Mouse (Mus musculus) gastrocnemius, postnatal 36 days (tissue): Measurements from ENCODE around the gene Cactin. TPM values are rescaled to one million over a fixed set of nuclear protein-coding genes. Genes with fewer than 3 reads are reported as not detected.

Experiments
- DNase-seq, 2 experiments: peaks; one replicate each; pipeline ENCODE4 v3.0.0; 2022
- intact Hi-C: fragments of 180-260 bp; cut with DNase I; formaldehyde crosslinking; loops from one replicate; pipeline ENCODE4 v1.15.1; 2025
- microRNA-seq, 2 experiments: library from miRNA; unstranded; fragments of <30 nt; microRNA quantifications; one replicate each; pipeline ENCODE4 v1.2.0; 2021
- total RNA-seq, 2 experiments: library from RNA; stranded (reverse); gene quantifications; 2 replicates each; pipeline ENCODE4 v1.2.3; 2021

Cactin gene
- total RNA-seq, 2 experiments from 2014 or later, result 7.6 to 10.2 TPM

DNA sequence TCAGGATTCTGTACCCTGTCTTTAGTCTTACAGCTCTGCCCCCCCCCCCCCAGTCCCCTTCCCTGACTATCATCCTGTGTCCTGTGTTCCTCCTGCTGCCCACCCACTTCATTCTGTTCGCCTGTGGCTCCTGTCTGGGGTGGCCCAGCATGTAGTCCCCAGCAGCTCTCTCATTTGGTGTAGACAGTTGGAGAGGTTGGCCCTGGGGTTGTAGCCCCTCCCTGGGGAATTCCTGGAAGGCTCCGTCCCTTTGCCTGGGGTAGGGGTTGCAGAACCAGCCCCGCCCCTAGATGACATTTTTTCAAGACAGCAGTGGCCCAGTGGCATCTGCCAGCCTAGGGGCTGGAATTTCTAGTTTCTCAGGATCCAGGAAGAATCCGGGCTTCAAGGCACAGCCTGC, 37.3 kb downstream of the Cactin start:
- intact Hi-C loops, result no loop called here
- no peak for DNase-seq

DNA sequence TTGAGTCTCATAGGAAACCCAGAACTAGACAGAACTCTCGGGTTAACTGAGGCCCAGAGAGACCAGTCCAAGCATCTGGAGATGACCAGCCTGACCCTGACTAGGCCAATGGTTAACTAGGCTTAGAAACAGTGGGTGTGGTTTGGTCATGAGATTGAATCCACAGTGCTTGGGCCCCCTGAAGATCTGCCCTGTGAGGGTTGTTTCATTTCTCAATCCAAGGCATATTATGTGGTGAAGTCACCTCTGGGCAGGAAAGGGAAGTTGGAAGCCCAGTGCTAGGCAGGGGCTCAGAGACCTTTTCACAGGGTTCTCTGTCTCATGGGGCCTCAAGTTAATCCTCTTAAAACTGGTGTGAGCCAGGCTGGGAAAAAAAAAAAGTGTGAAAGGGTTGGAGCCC, 37.9 kb downstream of the Cactin start:
- intact Hi-C loops, result no loop called here
- DNase-seq, result no peak

DNA sequence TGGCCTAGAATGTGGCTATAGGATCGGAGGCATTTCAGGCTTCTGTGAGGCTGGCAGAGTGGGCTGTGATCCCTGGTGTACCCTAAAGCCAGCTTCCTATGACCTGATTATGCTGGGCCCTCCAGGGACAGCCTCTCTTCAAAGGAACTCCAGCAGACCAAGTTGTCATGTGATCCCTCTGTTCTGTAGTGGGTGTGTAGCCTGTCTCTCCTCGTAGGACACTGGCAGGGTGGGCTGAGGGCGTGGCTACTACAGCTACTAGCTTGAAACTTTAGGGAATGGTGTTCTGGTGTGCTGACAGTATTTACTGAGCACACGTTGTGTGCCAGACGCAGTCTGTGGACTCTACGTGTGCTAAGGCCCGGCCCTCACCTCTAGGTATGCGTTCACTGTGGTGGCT, 39.8 kb downstream of the Cactin start:
- intact Hi-C loops, result no loop called here
- no peak for DNase-seq

DNA sequence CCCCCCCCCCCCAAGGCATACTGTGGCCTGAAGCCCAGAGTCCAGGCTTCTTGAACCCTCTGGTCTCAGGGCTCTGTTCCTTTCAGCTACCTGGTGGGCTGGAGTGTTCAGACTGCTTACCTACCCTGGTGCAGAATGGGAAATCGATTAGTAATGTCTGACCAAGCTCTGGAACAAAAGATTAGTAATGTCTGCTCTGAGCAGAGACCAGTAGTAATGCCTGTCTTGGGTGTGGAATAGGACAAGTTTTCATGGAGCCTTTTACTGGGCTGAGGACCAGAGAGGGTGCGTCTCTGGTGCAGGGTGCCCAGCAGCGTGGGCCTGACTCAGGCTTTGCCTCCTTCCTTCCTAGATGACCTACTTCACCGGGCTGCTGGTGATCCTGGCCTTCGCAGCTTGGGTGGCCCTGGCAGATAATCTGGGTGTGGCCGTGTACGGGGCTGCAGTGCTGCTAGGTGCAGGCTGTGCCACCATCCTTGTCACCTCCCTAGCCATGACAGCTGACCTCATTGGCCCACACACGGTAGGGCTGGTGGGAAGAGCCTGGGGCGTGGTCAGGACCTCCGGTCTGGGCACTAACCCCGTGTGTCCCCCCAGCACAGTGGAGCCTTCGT, 41.5 kb downstream of the Cactin start:
- intact Hi-C loops, result no loop called here

DNA sequence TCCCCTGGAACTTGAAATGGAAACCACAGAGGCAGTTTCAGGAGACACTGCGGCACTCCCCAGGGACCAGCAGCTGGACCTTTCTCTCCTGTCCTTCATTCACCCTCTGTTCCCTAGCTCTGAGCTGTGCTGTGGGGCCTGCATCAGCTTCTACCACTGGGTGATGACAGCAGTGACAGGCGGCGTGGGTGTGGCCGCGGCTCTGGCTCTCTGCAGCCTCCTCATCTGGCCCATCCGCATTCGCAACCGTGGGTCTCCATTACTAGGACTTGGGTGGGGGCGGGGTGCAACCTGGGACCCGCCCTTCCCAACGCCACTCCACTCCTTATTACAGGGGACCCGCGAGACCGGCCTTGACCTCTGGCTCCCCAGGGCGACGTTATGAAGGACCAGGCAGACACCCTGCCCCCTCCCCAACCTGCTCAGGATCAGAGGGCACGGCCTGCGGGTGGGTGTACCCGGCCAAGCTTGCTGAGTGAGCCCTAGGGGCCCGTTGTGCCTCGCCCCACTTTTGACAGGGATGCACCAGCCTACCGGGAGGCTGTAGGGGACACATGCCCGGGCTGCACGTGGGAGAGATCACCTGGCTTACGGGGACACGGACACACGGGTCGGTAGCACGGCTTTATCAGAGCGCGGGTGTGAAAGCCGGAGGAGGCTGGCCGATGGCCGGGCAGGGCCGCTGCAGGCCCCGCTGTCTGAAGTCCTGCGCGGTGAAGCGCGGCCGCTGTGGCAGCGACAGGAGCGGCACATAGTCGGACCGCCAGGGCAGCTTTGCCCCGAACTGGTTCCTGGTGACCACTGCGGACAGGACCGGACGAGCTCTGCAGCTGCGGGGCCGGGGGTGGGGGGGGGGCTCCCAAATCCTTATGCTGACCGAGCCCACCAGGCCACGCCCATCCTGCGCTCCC, 42.8 kb downstream of the Cactin start:
- no peak for DNase-seq
- intact Hi-C loops, result no loop called here

More for the DNA sequence above, 41.5 kb downstream of the Cactin start:
- DNase-seq, result no peak

DNA sequence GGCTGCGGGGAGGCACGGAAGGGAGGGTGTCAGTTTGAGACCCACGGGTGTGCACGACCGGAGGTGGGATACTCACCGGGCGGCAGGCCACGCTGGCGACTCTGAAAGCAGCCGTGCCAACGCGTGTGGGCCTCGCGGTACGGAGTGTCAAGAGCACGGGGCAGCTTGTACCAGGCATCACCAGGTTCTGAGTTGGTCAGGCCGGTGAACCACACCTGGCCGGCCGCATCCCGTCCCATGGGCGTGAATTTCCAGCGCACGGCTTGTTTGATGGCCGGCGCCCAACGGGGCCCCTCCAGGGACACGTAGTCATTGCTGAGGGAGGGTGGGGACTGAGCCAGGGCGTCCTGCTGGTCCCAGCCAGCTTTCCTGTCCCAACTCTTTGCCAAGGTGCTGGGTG, 43.8 kb downstream of the Cactin start:
- intact Hi-C loops, result no loop called here
- peak in 1 of 2 experiments; percentile 32 for DNase-seq

DNA sequence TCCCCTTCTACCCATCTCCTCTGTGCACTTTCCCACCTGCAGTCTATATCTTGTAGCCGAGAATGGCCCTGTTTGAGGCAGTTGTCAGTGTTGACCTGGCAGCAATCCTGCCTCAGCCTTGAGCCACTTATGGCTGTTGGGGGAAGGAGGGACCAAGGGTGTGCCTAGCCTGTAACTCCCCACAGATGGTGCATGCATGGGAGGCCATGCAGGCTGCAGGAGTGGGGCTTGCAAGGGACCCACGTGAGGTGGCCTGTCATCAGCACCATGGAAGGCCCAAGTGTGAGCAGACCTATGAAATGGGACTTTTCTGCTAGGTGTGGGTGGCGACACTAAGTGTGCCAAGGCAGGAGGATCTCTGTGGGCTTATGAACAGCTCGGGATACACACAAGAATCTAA, 44.2 kb downstream of the Cactin start:
- no peak for DNase-seq
- intact Hi-C loops, result no loop called here

DNA sequence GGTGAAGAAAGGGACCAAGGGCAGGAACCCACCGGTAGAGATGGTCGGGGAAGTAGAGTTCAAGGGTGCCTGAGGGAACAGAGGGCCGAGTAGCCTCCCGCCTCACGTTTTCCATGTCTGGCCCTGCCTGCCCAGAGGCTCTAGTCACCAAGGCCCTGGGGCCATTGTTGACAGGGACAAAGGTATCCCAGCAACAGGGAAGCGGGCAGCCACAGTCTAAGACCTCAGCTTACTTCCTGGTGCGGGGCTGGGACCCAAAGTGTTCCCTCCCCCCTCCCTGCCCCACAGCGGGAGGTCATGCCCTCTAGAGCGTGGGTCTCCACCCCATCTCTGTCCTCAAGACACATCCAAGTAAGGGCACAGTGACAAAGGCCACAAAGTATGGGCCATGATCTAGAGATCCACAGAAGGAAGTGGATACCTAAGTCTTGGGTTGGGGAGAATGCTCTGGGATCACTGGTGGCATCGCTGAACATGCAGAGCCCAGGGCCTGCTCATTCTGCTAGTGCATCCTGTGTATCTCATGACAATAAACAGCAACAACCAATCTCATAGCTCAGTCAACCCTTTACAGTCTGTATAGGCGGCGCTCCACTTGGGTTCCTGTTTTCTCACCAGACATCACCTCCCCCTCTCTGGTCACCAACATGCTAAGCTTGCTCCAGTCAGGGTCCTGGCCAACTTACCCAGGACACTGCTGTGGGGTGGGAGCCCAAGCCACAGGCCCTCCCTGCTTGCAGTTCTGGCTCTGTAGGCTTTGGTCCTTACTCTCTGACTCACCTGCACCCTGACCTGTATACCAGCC, 45.0 kb downstream of the Cactin start, which contains the start of gene 4930404N11Rik:
Gene 4930404N11Rik, minus strand, starts transcription at position 145 of the 805 bp plus-strand sequence.
- no peak for DNase-seq
- intact Hi-C loops, result no loop called here

DNA sequence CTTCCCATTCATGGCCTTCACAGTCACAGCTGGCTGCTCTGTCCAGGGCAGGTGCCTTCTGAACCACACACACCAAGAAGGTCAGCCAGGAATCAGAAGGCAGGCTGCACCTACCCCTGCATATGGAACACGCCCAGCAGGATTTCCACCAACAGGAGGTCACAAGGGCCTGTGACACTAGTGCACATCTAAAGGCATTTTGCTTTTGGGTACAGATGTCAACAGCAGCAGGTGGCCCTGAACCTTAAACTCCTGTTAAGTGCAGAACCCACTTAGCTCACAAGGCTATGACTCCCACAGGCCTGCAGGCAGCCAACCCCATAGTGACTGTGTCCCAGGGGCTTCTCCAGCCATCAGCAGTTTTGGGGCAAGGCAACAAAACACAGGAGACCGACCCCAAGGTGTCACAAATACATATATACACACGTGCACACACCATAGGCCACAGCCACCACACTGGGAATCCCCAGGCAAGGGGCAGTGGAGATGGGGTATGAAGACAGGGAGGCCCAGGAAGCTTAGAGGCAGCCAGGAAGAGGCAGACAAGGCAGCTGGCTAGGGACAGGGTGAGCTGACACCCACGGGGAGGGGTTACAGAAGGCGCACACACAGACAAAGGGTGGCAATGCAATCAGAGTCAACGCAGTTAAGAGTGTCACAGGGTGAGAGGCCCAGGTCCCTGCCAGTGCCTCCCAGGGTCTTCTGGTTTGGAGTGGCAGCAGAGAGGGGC, 45.7 kb downstream of the Cactin start:
- intact Hi-C loops, result no loop called here
- DNase-seq, result no peak

DNA sequence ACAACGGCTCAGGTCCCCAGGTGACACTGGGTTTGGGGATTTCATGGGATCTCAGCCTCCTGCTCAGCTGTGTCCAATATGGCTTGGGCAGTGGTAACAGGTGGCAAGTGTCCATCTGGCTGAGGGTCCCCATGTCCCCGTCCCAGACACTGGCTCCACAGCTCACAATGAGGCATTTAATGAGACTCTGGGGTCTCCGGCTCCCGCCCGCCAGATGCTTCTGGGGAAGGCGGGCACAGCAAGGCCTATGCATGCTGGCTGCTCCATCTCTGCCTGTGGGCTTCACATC, 46.2 kb downstream of the Cactin start:
- intact Hi-C loops, result no loop called here
- DNase-seq, result no peak

DNA sequence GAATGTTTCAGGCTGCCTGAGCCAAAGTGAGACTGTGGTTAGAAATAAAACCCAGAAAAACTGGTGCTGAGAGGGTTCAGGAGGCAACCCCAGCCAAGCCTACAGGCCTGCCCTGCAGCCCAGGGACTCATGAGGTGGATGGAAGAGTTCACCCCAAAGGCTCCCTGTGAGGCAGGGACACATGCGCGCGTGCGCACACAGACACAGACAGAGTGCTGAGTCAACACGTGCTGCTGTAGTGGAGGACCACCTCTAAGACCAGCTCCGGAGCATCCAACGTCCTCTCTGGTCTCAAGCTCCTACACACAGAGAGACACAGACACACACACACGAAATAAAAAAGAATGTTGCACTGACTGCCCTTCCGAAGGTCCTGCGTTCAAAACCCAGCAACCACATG, 54.4 kb downstream of the Cactin start:
- DNase-seq, result no peak
- intact Hi-C loops, result no loop called here

Small RNA genes lying within 50 kb of the gene (microRNA-seq; reads per million reads assigned to microRNA genes)
- 3.7 to 7.2 reads per million in 2 experiments for gene Mir3057

Other genes with a start within 250 kb of the Cactin start
- gene Creb3l3, start 222.2 kb upstream of the Cactin start, total RNA-seq, result under 1 TPM in 1 of 2 experiments, not detected in 1; 0.23 TPM
- gene Map2k2, start 215.2 kb upstream of the Cactin start, total RNA-seq, result 100 to 1,000 TPM; 160 to 174 TPM
- 10 to 100 TPM; 22.4 to 27.8 TPM for gene Zbtb7a, start 185.9 kb upstream of the Cactin start, total RNA-seq
- 10 to 100 TPM; 14.0 to 16.3 TPM for gene Pias4, start 153.2 kb upstream of the Cactin start, total RNA-seq
- gene Eef2, start 144.5 kb upstream of the Cactin start, total RNA-seq, result 100 to 1,000 TPM; 880 to 957 TPM
- 10 to 100 TPM; 21.1 to 23.9 TPM for gene Dapk3, start 138.1 kb upstream of the Cactin start, total RNA-seq
- not detected for gene 4930442H23Rik, start 137.3 kb upstream of the Cactin start, total RNA-seq
- gene Nmrk2, start 119.1 kb upstream of the Cactin start, total RNA-seq, result 10 to 100 TPM; 44.9 to 76.8 TPM
- gene Atcay, start 90.3 kb upstream of the Cactin start, total RNA-seq, result not detected
- 1 to 10 TPM; 1.9 TPM for gene Zfr2, start 87.9 kb upstream of the Cactin start, total RNA-seq
- under 1 TPM in 1 of 2 experiments, not detected in 1; 0.22 TPM for gene Matk, start 68.2 kb upstream of the Cactin start, total RNA-seq
- gene Mrpl54, start 54.2 kb upstream of the Cactin start, total RNA-seq, result 10 to 100 TPM; 90.6 to 91.0 TPM
- 100 to 1,000 TPM in 1 of 2 experiments, 10 to 100 TPM in 1; 98.5 to 102 TPM for gene Apba3, start 54.1 kb upstream of the Cactin start, total RNA-seq
- gene Tjp3, start 29.5 kb upstream of the Cactin start, total RNA-seq, result not detected
- 10 to 100 TPM; 21.4 to 23.2 TPM for gene Pip5k1c, start 28.1 kb upstream of the Cactin start, total RNA-seq
- gene Tbxa2r, start 7.6 kb downstream of the Cactin start, total RNA-seq, result under 1 TPM; 0.87 to 0.99 TPM
- 1 to 10 TPM; 1.1 to 1.3 TPM for gene Gipc3, start 22.2 kb downstream of the Cactin start, total RNA-seq
- 10 to 100 TPM; 19.7 to 20.9 TPM for gene Hmg20b, start 29.4 kb downstream of the Cactin start, total RNA-seq
- 1 to 10 TPM; 2.2 to 2.6 TPM for gene Mfsd12, start 36.4 kb downstream of the Cactin start, total RNA-seq
- under 1 TPM; 0.37 to 0.41 TPM for gene 4930404N11Rik, start 44.7 kb downstream of the Cactin start, total RNA-seq
- 10 to 100 TPM; 14.2 to 15.9 TPM for gene Fzr1, start 57.4 kb downstream of the Cactin start, total RNA-seq
- gene Dohh, start 63.3 kb downstream of the Cactin start, total RNA-seq, result 10 to 100 TPM; 36.5 to 42.5 TPM
- 1 to 10 TPM in 1 of 2 experiments, under 1 TPM in 1; 0.89 to 1.2 TPM for gene Gm48551, start 63.4 kb downstream of the Cactin start, total RNA-seq
- under 1 TPM; 0.59 to 0.77 TPM for gene Gm48552, start 67.9 kb downstream of the Cactin start, total RNA-seq
- under 1 TPM; 0.37 to 0.38 TPM for gene Smim24, start 71.9 kb downstream of the Cactin start, total RNA-seq
- gene Nfic, start 134.5 kb downstream of the Cactin start, total RNA-seq, result 100 to 1,000 TPM; 219 to 237 TPM
- gene Celf5, start 161.6 kb downstream of the Cactin start, total RNA-seq, result not detected
- gene Ncln, start 175.3 kb downstream of the Cactin start, total RNA-seq, result 10 to 100 TPM; 42.1 to 44.9 TPM
- gene S1pr4, start 179.0 kb downstream of the Cactin start, total RNA-seq, result 1 to 10 TPM in 1 of 2 experiments, under 1 TPM in 1; 0.46 to 1.5 TPM
- under 1 TPM in 1 of 2 experiments, not detected in 1; 0.20 TPM for gene Gna15, start 203.1 kb downstream of the Cactin start, total RNA-seq
- gene Gna11, start 224.1 kb downstream of the Cactin start, total RNA-seq, result 10 to 100 TPM; 23.6 TPM
- 100 to 1,000 TPM; 847 to 848 TPM for gene Aes, start 238.4 kb downstream of the Cactin start, total RNA-seq